Mouse (Mus musculus): ENCODE results near the gene Catip. TPM values are rescaled to one million over a fixed set of nuclear protein-coding genes. Genes with fewer than 3 reads are reported as not detected.

Gene Catip
- polyA plus RNA-seq, 1 experiment: 0.51 TPM

GRCm38 (mm10) chr1:74390924-74391748 lies 29.2 kb downstream of the Catip start, which contains the start of gene Ctdsp1:
Gene Ctdsp1, plus strand, starts transcription at chr1:74391509.
- H3K27me3 ChIP-seq (ENCODE audit: control insufficient read depth, insufficient read depth, low read length): no peaks in the 10 kb centered on the region
- DNase-seq (ENCODE audit: low read depth in 1 of 2, low spot score in 2 of 2): peak; percentile 81 to 94
- H3K4me1 ChIP-seq (ENCODE audit: control insufficient read depth, insufficient read depth, insufficient read length): peaks cover 25% of the 10 kb centered on the region
- TF ChIP-seq POLR2A (IDR thresholded peaks at IDR 0.05; ENCODE audit: low read depth, low read length) (no peak; the same call in 1 of the 2 replicates), CTCF (IDR thresholded peaks at IDR 0.05; ENCODE audit: extremely low read depth, insufficient read depth, insufficient read length, insufficient replicate concordance) (no peak; the same call in 1 of the 2 replicates)
- peaks cover 17% of the 10 kb centered on the region for H3K36me3 ChIP-seq (ENCODE audit: control insufficient read depth, insufficient read depth, low read length)
- H3K27ac ChIP-seq (ENCODE audit: insufficient read depth, low read length): peak within 1 kb of the TSS; percentile 98
- 2% methylated on average over 49 of the region's 51 CpGs for WGBS
- peak within 1 kb of the TSS; percentile 98 for H3K4me3 ChIP-seq (ENCODE audit: extremely low read depth, insufficient read depth, insufficient read length)

DNA sequence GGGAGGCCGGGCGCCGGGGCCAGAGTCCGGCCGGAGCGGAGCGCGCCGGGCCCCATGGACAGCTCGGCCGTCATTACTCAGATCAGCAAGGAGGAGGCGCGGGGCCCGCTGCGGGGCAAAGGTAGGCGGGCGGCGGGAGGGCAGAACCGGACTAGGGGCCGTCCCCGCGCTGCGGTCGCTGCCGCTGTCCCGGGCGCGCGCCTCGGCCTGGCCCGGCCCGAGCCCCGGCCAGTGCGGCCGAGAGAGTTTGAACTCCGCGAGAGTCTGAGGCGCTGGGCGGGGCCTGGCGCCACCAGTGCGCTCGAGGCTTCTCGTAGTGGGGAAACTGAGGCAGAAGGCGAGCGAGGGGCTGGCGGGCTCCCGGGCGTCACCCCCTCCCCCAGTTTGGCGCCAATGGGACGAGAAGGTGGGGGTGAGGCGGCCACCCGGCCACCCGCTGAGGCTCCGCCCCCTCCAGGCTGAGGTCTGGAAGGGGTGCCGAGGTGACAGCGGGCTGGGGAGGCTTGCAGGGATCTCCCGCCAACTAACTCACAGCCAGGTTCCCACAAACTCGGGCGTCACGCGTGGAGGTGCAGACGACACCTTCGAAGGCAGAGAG lies 30.0 kb downstream of the Catip start:
- peak in 1 of 2 experiments; percentile 71 for DNase-seq (ENCODE audit: low read depth in 1 of 2, low spot score in 2 of 2)
- WGBS: under 1% methylated on average over 58 of the region's 63 CpGs
- H3K4me1 ChIP-seq (ENCODE audit: control insufficient read depth, insufficient read depth, insufficient read length): peaks cover 25% of the 10 kb centered on the region
- peak overlapping the region; percentile 98 for H3K27ac ChIP-seq (ENCODE audit: insufficient read depth, low read length)
- H3K36me3 ChIP-seq (ENCODE audit: control insufficient read depth, insufficient read depth, low read length): peaks cover 17% of the 10 kb centered on the region
- peak overlapping the region; percentile 98 for H3K4me3 ChIP-seq (ENCODE audit: extremely low read depth, insufficient read depth, insufficient read length)
- no peaks in the 10 kb centered on the region for H3K27me3 ChIP-seq (ENCODE audit: control insufficient read depth, insufficient read depth, low read length)
- no peak for TF ChIP-seq CTCF (IDR thresholded peaks at IDR 0.05; ENCODE audit: extremely low read depth, insufficient read depth, insufficient read length, insufficient replicate concordance)
- TF ChIP-seq POLR2A (IDR thresholded peaks at IDR 0.05; ENCODE audit: low read depth, low read length): no peak; the same call in 1 of the 2 replicates

- DNase-seq (ENCODE audit: low read depth in 1 of 2, low spot score in 2 of 2): no peak
- Histone ChIP-seq H3K36me3 (ENCODE audit: control insufficient read depth, insufficient read depth, low read length) (peaks cover 17% of the 10 kb centered on the region), H3K27me3 (ENCODE audit: control insufficient read depth, insufficient read depth, low read length) (no peaks in the 10 kb centered on the region), H3K4me3 (ENCODE audit: extremely low read depth, insufficient read depth, insufficient read length) (peak overlapping the region; percentile 98), H3K27ac (ENCODE audit: insufficient read depth, low read length) (peak overlapping the region; percentile 98), H3K4me1 (ENCODE audit: control insufficient read depth, insufficient read depth, insufficient read length) (peaks cover 23% of the 10 kb centered on the region)
- WGBS: 4% methylated on average over 16 of the region's 16 CpGs
- no peak for TF ChIP-seq POLR2A (IDR thresholded peaks at IDR 0.05; ENCODE audit: low read depth, low read length)
- TF ChIP-seq CTCF (IDR thresholded peaks at IDR 0.05; ENCODE audit: extremely low read depth, insufficient read depth, insufficient read length, insufficient replicate concordance): no peak
Observed at GRCm38 (mm10) chr1:74392446-74392994, 30.6 kb downstream of the Catip start.

- no peak for DNase-seq (ENCODE audit: low read depth in 1 of 2, low spot score in 2 of 2)
- Histone ChIP-seq H3K4me3 (ENCODE audit: extremely low read depth, insufficient read depth, insufficient read length) (peak overlapping the region; percentile 98; the same call in 1 of the 2 replicates), H3K36me3 (ENCODE audit: control insufficient read depth, insufficient read depth, low read length) (peaks cover 17% of the 10 kb centered on the region), H3K4me1 (ENCODE audit: control insufficient read depth, insufficient read depth, insufficient read length) (peaks cover 18% of the 10 kb centered on the region), H3K27me3 (ENCODE audit: control insufficient read depth, insufficient read depth, low read length) (no peaks in the 10 kb centered on the region), H3K27ac (ENCODE audit: insufficient read depth, low read length) (peak overlapping the region; percentile 26; the same call in 1 of the 2 replicates)
- TF ChIP-seq POLR2A (IDR thresholded peaks at IDR 0.05; ENCODE audit: low read depth, low read length) (no peak), CTCF (IDR thresholded peaks at IDR 0.05; ENCODE audit: extremely low read depth, insufficient read depth, insufficient read length, insufficient replicate concordance) (no peak)
- 50% methylated on average over 7 of the region's 7 CpGs for WGBS
Observed at GRCm38 (mm10) chr1:74393010-74393409, 31.1 kb downstream of the Catip start.

GRCm38 (mm10) chr1:74393697-74394096 lies 31.8 kb downstream of the Catip start:
- DNase-seq (ENCODE audit: low read depth in 1 of 2, low spot score in 2 of 2): no peak
- TF ChIP-seq CTCF (IDR thresholded peaks at IDR 0.05; ENCODE audit: extremely low read depth, insufficient read depth, insufficient read length, insufficient replicate concordance) (no peak), POLR2A (IDR thresholded peaks at IDR 0.05; ENCODE audit: low read depth, low read length) (no peak)
- Histone ChIP-seq H3K36me3 (ENCODE audit: control insufficient read depth, insufficient read depth, low read length) (peaks cover 17% of the 10 kb centered on the region), H3K4me1 (ENCODE audit: control insufficient read depth, insufficient read depth, insufficient read length) (peaks cover 18% of the 10 kb centered on the region), H3K27me3 (ENCODE audit: control insufficient read depth, insufficient read depth, low read length) (no peaks in the 10 kb centered on the region), H3K4me3 (ENCODE audit: extremely low read depth, insufficient read depth, insufficient read length) (no peak overlapping the region), H3K27ac (ENCODE audit: insufficient read depth, low read length) (no peak overlapping the region)
- 92% methylated on average over 9 of the region's 9 CpGs for WGBS

GRCm38 (mm10) chr1:74394311-74394710 lies 32.4 kb downstream of the Catip start:
- 95% methylated on average over 9 of the region's 9 CpGs for WGBS
- peaks cover 15% of the 10 kb centered on the region for H3K4me1 ChIP-seq (ENCODE audit: control insufficient read depth, insufficient read depth, insufficient read length)

More at GRCm38 (mm10) chr1:74394311-74394710, 32.4 kb downstream of the Catip start:
- H3K4me3 ChIP-seq (ENCODE audit: extremely low read depth, insufficient read depth, insufficient read length): no peak overlapping the region
- H3K27me3 ChIP-seq (ENCODE audit: control insufficient read depth, insufficient read depth, low read length): no peaks in the 10 kb centered on the region
- TF ChIP-seq CTCF (IDR thresholded peaks at IDR 0.05; ENCODE audit: extremely low read depth, insufficient read depth, insufficient read length, insufficient replicate concordance): no peak
- TF ChIP-seq POLR2A (IDR thresholded peaks at IDR 0.05; ENCODE audit: low read depth, low read length): no peak
- H3K36me3 ChIP-seq (ENCODE audit: control insufficient read depth, insufficient read depth, low read length): peaks cover 17% of the 10 kb centered on the region
- no peak overlapping the region for H3K27ac ChIP-seq (ENCODE audit: insufficient read depth, low read length)
- DNase-seq (ENCODE audit: low read depth in 1 of 2, low spot score in 2 of 2): no peak
